16 mouse cellular contexts compared by ENCODE assay signal in the genomic region with DNA sequence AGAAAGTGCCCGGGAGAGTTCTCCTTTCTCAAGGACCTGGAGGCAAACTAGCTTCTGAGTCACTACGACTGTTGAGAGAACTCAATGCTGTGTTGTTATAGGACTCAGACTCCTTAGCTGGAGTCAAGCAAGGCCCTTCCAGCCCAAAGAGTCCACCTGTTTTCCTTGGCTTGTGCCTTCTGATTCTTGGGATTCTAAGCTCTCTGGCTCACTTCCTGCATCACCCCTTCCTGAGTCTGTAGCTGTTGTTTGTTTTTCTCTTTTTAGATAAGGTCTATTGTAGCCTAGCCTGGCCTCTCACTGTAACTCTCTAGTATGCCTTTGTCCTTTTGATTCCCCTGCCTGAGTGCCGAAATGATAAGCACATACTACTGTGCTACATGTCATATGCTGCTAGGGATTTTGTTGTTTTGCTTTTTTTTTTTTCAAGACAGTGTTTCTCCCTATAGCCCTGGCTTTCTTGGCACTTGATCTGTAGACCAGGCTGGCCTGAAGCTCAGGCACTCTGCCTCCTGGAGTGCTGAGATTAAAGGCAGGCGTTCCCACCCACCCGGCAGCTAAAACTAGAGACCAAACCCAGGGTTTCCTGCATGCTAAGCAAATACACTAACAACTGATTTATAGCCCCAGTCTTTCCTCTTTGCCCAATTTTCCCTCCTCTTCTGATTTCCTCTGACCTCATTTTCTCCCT. TPM values are rescaled to one million over a fixed set of nuclear protein-coding genes. Genes with fewer than 3 reads are reported as not detected.
DNase-seq lines count a peak whose midpoint lies in the region; ATAC-seq and TF ChIP-seq lines count a peak whose summit lies in the region.
"Had no signal": no experiment of that assay in that cellular context is flagged by ENCODE, and none has a peak within 500 bp of the region (broad histone marks: within the 10 kb centered on the region; RNA-seq: fewer than 3 reads in every experiment).

No protein-coding gene starts in this region.

- 38% methylated on average over 5 of the region's 5 CpGs for whole genome bisulfite sequencing in kidney, embryonic 15.5 days

- no peak overlapping the region for H3K4me3 ChIP-seq in kidney, embryonic 15.5 days (replicated peaks)
- no peak overlapping the region for H3K4me3 ChIP-seq in embryonic fibroblast, embryonic 13.5 days (ENCODE audit: insufficient read depth, low read length)
- H3K4me3 ChIP-seq: embryonic facial prominence, embryonic 13.5 days; forebrain, embryonic 15.5 days; liver, embryonic 12.5 days; neural tube, embryonic 15.5 days had no signal

- peak overlapping the region; percentile 60 for H3K27ac ChIP-seq in kidney, embryonic 15.5 days
- peak overlapping the region; percentile 76; the same call in 1 of the 2 replicates for H3K27ac ChIP-seq in embryonic fibroblast, embryonic 13.5 days (ENCODE audit: insufficient read depth, low read length)
- H3K27ac ChIP-seq: embryonic facial prominence, embryonic 13.5 days; forebrain, embryonic 15.5 days; liver, embryonic 12.5 days; neural tube, embryonic 15.5 days had no signal

- DNase-seq in kidney, postnatal 25 days = no peak
- peak; percentile 24 for DNase-seq in NIH3T3 (ENCODE audit: low read depth)
- peak; percentile 31 for DNase-seq in heart, postnatal 25 days (ENCODE audit: low spot score)
- no peak for DNase-seq in frontal cortex, postnatal 14 days (ENCODE audit: low spot score in 2 of 2)
- no peak for DNase-seq in right cerebral cortex, postnatal 4 days
- DNase-seq: adrenal gland, postnatal 10 days; cerebellum, postnatal 25 days; left cerebral cortex, postnatal 4 days; thymus, adult 2 months had no signal

- intact Hi-C loops in heart, postnatal 25 days (cut with DNase I) = no loop called here

- no peaks in the 10 kb centered on the region for H3K4me1 ChIP-seq in kidney, embryonic 15.5 days
- no peaks in the 10 kb centered on the region; the same call in 1 of the 2 replicates for H3K4me1 ChIP-seq in embryonic fibroblast, embryonic 13.5 days (ENCODE audit: control insufficient read depth, insufficient read depth, low read length)
- H3K4me1 ChIP-seq: embryonic facial prominence, embryonic 13.5 days; forebrain, embryonic 15.5 days; liver, embryonic 12.5 days; neural tube, embryonic 15.5 days had no signal

- 0 out of 2 replicates have a peak, but pooled peaks cover 10% of the 10 kb centered on the region for H3K9me3 ChIP-seq in kidney, embryonic 15.5 days (replicated peaks)
- H3K9me3 ChIP-seq: forebrain, embryonic 15.5 days had no signal

- H3K36me3 ChIP-seq in kidney, embryonic 15.5 days = no peaks in the 10 kb centered on the region
- H3K36me3 ChIP-seq: embryonic facial prominence, embryonic 13.5 days; forebrain, embryonic 15.5 days; G1E; liver, embryonic 12.5 days; neural tube, embryonic 15.5 days had no signal

- H3K9ac ChIP-seq in kidney, embryonic 15.5 days = no peak overlapping the region
- H3K9ac ChIP-seq: embryonic facial prominence, embryonic 13.5 days; forebrain, embryonic 15.5 days; liver, embryonic 12.5 days; neural tube, embryonic 15.5 days had no signal

- TF ChIP-seq POLR2A in embryonic fibroblast, embryonic 13.5 days (IDR thresholded peaks at IDR 0.05; ENCODE audit: low read depth, low read length) = no peak

- H3K27me3 ChIP-seq in kidney, embryonic 15.5 days = no peaks in the 10 kb centered on the region
- H3K27me3 ChIP-seq: embryonic facial prominence, embryonic 13.5 days; forebrain, embryonic 15.5 days; liver, embryonic 12.5 days; neural tube, embryonic 15.5 days had no signal

- no peak for TF ChIP-seq CTCF in embryonic fibroblast, embryonic 13.5 days (IDR thresholded peaks at IDR 0.05; ENCODE audit: borderline replicate concordance, insufficient read depth, low read length)

- H3K4me2 ChIP-seq in kidney, embryonic 15.5 days = no peak overlapping the region
- H3K4me2 ChIP-seq: embryonic facial prominence, embryonic 13.5 days; forebrain, embryonic 15.5 days; liver, embryonic 12.5 days; neural tube, embryonic 15.5 days had no signal

- 0 out of 2 replicates have a peak, but pooled peaks have one; percentile 46 for ATAC-seq in kidney, embryonic 15.5 days (replicated peaks; ENCODE audit: low FRiP score)
- ATAC-seq: forebrain, embryonic 15.5 days; liver, embryonic 12.5 days had no signal

RNA-seq across cellular contexts. Expression of a gene that starts 5.9 kb away (rescaled TPM):
- polyA plus RNA-seq in kidney, embryonic 15.5 days (2015; fragmentation: Nextera tagmentation; extraction: Ambion mirVana) = 98.2 and 112 TPM in 2 replicates
- 36.1 and 53.7 TPM in 2 replicates for polyA plus RNA-seq in embryonic fibroblast, embryonic 13.5 days (2011; ENCODE audit: insufficient read length, low read depth, missing spikeins)
- total RNA-seq in heart, postnatal 25 days (2021) = 10 to 100 TPM; 53.8 to 57.4 TPM
- polyA plus RNA-seq: G1E had no signal

Comparison
In these comparisons a context has a peak if more than half of its experiments do, and no peak if none do; other contexts are left out.
1. DNase-seq: peak in NIH3T3 (single experiment) and heart, postnatal 25 days (single experiment); none in kidney, postnatal 25 days (0 of 2), frontal cortex, postnatal 14 days (0 of 2) and right cerebral cortex, postnatal 4 days (single experiment).